Mouse (Mus musculus): ENCODE results near the gene Guca2b. TPM values are rescaled to one million over a fixed set of nuclear protein-coding genes. Genes with fewer than 3 reads are reported as not detected.

Guca2b gene
- polyA plus RNA-seq, 1 experiment from 2014 or later: not detected

GRCm38 (mm10) chr4:119671164-119671563 lies 12.4 kb upstream of the Guca2b start:
- H3K4me2 ChIP-seq (ENCODE audit: low read depth, low read length): no peak overlapping the region
- no peak overlapping the region for H3K27ac ChIP-seq (ENCODE audit: low read length)
- no peak overlapping the region for H3K9ac ChIP-seq (ENCODE audit: low read length)
- 86% methylated on average over 9 of the region's 9 CpGs for WGBS
- no peak overlapping the region for H3K4me3 ChIP-seq (ENCODE audit: low read length)
- no peaks in the 10 kb centered on the region for H3K9me3 ChIP-seq (ENCODE audit: control insufficient read depth, low read length)
- no peak for ATAC-seq (ENCODE audit: low read depth)
- H3K36me3 ChIP-seq (ENCODE audit: control insufficient read depth, insufficient read depth, low read length): no peaks in the 10 kb centered on the region
- no peaks in the 10 kb centered on the region for H3K27me3 ChIP-seq (ENCODE audit: control insufficient read depth, insufficient read depth, low read depth, low read length)
- H3K4me1 ChIP-seq (replicated peaks; ENCODE audit: control insufficient read depth, insufficient read depth, low read length): no peaks in the 10 kb centered on the region

GRCm38 (mm10) chr4:119670736-119671135 lies 12.0 kb upstream of the Guca2b start:
- Histone ChIP-seq H3K27ac (ENCODE audit: low read length) (no peak overlapping the region), H3K4me2 (ENCODE audit: low read depth, low read length) (no peak overlapping the region), H3K36me3 (ENCODE audit: control insufficient read depth, insufficient read depth, low read length) (no peaks in the 10 kb centered on the region), H3K4me1 (replicated peaks; ENCODE audit: control insufficient read depth, insufficient read depth, low read length) (no peaks in the 10 kb centered on the region), H3K27me3 (ENCODE audit: control insufficient read depth, insufficient read depth, low read depth, low read length) (no peaks in the 10 kb centered on the region), H3K9me3 (ENCODE audit: control insufficient read depth, low read length) (no peaks in the 10 kb centered on the region), H3K9ac (ENCODE audit: low read length) (no peak overlapping the region), H3K4me3 (ENCODE audit: low read length) (no peak overlapping the region)
- ATAC-seq (ENCODE audit: low read depth): no peak
- 86% methylated on average over 6 of the region's 6 CpGs for WGBS

- WGBS: 36% methylated on average over 7 of the region's 7 CpGs
- no peaks in the 10 kb centered on the region for H3K4me1 ChIP-seq (replicated peaks; ENCODE audit: control insufficient read depth, insufficient read depth, low read length)
- ATAC-seq (ENCODE audit: low read depth): no peak
- no peaks in the 10 kb centered on the region for H3K36me3 ChIP-seq (ENCODE audit: control insufficient read depth, insufficient read depth, low read length)
- no peaks in the 10 kb centered on the region for H3K27me3 ChIP-seq (ENCODE audit: control insufficient read depth, insufficient read depth, low read depth, low read length)
- H3K4me2 ChIP-seq (ENCODE audit: low read depth, low read length): no peak overlapping the region
- no peak overlapping the region for H3K27ac ChIP-seq (ENCODE audit: low read length)
- no peak overlapping the region for H3K9ac ChIP-seq (ENCODE audit: low read length)
- no peak overlapping the region for H3K4me3 ChIP-seq (ENCODE audit: low read length)
- H3K9me3 ChIP-seq (ENCODE audit: control insufficient read depth, low read length): no peaks in the 10 kb centered on the region
These were observed 11.4 kb upstream of the Guca2b start for GRCm38 (mm10) chr4:119670210-119670555.

GRCm38 (mm10) chr4:119669356-119670209 lies 10.8 kb upstream of the Guca2b start:
- Histone ChIP-seq H3K4me2 (ENCODE audit: low read depth, low read length) (no peak overlapping the region), H3K9ac (ENCODE audit: low read length) (no peak overlapping the region), H3K36me3 (ENCODE audit: control insufficient read depth, insufficient read depth, low read length) (no peaks in the 10 kb centered on the region), H3K4me3 (ENCODE audit: low read length) (no peak overlapping the region), H3K9me3 (ENCODE audit: control insufficient read depth, low read length) (no peaks in the 10 kb centered on the region), H3K4me1 (replicated peaks; ENCODE audit: control insufficient read depth, insufficient read depth, low read length) (no peaks in the 10 kb centered on the region), H3K27ac (ENCODE audit: low read length) (no peak overlapping the region), H3K27me3 (ENCODE audit: control insufficient read depth, insufficient read depth, low read depth, low read length) (no peaks in the 10 kb centered on the region)
- ATAC-seq (ENCODE audit: low read depth): peak; percentile 51; the same call in 1 of the 2 replicates
- 65% methylated on average over 10 of the region's 10 CpGs for WGBS

- H3K4me3 ChIP-seq (ENCODE audit: low read length): no peak overlapping the region
- no peaks in the 10 kb centered on the region for H3K9me3 ChIP-seq (ENCODE audit: control insufficient read depth, low read length)
- H3K4me2 ChIP-seq (ENCODE audit: low read depth, low read length): no peak overlapping the region
- no peak for ATAC-seq (ENCODE audit: low read depth)
- no peak overlapping the region for H3K9ac ChIP-seq (ENCODE audit: low read length)
- no peaks in the 10 kb centered on the region for H3K27me3 ChIP-seq (ENCODE audit: control insufficient read depth, insufficient read depth, low read depth, low read length)
- H3K36me3 ChIP-seq (ENCODE audit: control insufficient read depth, insufficient read depth, low read length): no peaks in the 10 kb centered on the region
- H3K27ac ChIP-seq (ENCODE audit: low read length): no peak overlapping the region
- WGBS: 80% methylated on average over 4 of the region's 4 CpGs
- no peaks in the 10 kb centered on the region for H3K4me1 ChIP-seq (replicated peaks; ENCODE audit: control insufficient read depth, insufficient read depth, low read length)
These were observed 9.8 kb upstream of the Guca2b start for GRCm38 (mm10) chr4:119668596-119668995.

GRCm38 (mm10) chr4:119668185-119668584 lies 9.4 kb upstream of the Guca2b start:
- no peaks in the 10 kb centered on the region for H3K4me1 ChIP-seq (replicated peaks; ENCODE audit: control insufficient read depth, insufficient read depth, low read length)
- no peak for ATAC-seq (ENCODE audit: low read depth)
- 85% methylated on average over 3 of the region's 3 CpGs for WGBS

GRCm38 (mm10) chr4:119667454-119667853 lies 8.7 kb upstream of the Guca2b start:
- Histone ChIP-seq H3K4me3 (ENCODE audit: low read length) (no peak overlapping the region), H3K9ac (ENCODE audit: low read length) (no peak overlapping the region), H3K4me1 (replicated peaks; ENCODE audit: control insufficient read depth, insufficient read depth, low read length) (no peaks in the 10 kb centered on the region), H3K27me3 (ENCODE audit: control insufficient read depth, insufficient read depth, low read depth, low read length) (no peaks in the 10 kb centered on the region), H3K4me2 (ENCODE audit: low read depth, low read length) (no peak overlapping the region), H3K36me3 (ENCODE audit: control insufficient read depth, insufficient read depth, low read length) (no peaks in the 10 kb centered on the region), H3K9me3 (ENCODE audit: control insufficient read depth, low read length) (no peaks in the 10 kb centered on the region), H3K27ac (ENCODE audit: low read length) (no peak overlapping the region)
- 22% methylated on average over 5 of the region's 5 CpGs for WGBS
- ATAC-seq (ENCODE audit: low read depth): no peak

More at GRCm38 (mm10) chr4:119668185-119668584, 9.4 kb upstream of the Guca2b start:
- H3K4me2 ChIP-seq (ENCODE audit: low read depth, low read length): no peak overlapping the region
- H3K36me3 ChIP-seq (ENCODE audit: control insufficient read depth, insufficient read depth, low read length): no peaks in the 10 kb centered on the region
- no peak overlapping the region for H3K9ac ChIP-seq (ENCODE audit: low read length)
- no peak overlapping the region for H3K27ac ChIP-seq (ENCODE audit: low read length)
- no peak overlapping the region for H3K4me3 ChIP-seq (ENCODE audit: low read length)
- H3K27me3 ChIP-seq (ENCODE audit: control insufficient read depth, insufficient read depth, low read depth, low read length): no peaks in the 10 kb centered on the region
- H3K9me3 ChIP-seq (ENCODE audit: control insufficient read depth, low read length): no peaks in the 10 kb centered on the region

- H3K36me3 ChIP-seq (ENCODE audit: control insufficient read depth, insufficient read depth, low read length): no peaks in the 10 kb centered on the region
- no peak overlapping the region for H3K27ac ChIP-seq (ENCODE audit: low read length)
- 24% methylated on average over 8 of the region's 8 CpGs for WGBS
- H3K4me2 ChIP-seq (ENCODE audit: low read depth, low read length): no peak overlapping the region
- no peaks in the 10 kb centered on the region for H3K9me3 ChIP-seq (ENCODE audit: control insufficient read depth, low read length)
- no peak for ATAC-seq (ENCODE audit: low read depth)
- no peaks in the 10 kb centered on the region for H3K27me3 ChIP-seq (ENCODE audit: control insufficient read depth, insufficient read depth, low read depth, low read length)
- no peak overlapping the region for H3K9ac ChIP-seq (ENCODE audit: low read length)
- no peak overlapping the region for H3K4me3 ChIP-seq (ENCODE audit: low read length)
- no peaks in the 10 kb centered on the region for H3K4me1 ChIP-seq (replicated peaks; ENCODE audit: control insufficient read depth, insufficient read depth, low read length)
These were observed 7.4 kb upstream of the Guca2b start for GRCm38 (mm10) chr4:119666116-119666515.

- H3K36me3 ChIP-seq (ENCODE audit: control insufficient read depth, insufficient read depth, low read length): no peaks in the 10 kb centered on the region
These were observed 6.4 kb upstream of the Guca2b start for GRCm38 (mm10) chr4:119665166-119665565.

More at GRCm38 (mm10) chr4:119665166-119665565, 6.4 kb upstream of the Guca2b start:
- no peaks in the 10 kb centered on the region for H3K4me1 ChIP-seq (replicated peaks; ENCODE audit: control insufficient read depth, insufficient read depth, low read length)
- no peak overlapping the region for H3K27ac ChIP-seq (ENCODE audit: low read length)
- no peak for ATAC-seq (ENCODE audit: low read depth)
- H3K27me3 ChIP-seq (ENCODE audit: control insufficient read depth, insufficient read depth, low read depth, low read length): no peaks in the 10 kb centered on the region
- no peak overlapping the region for H3K9ac ChIP-seq (ENCODE audit: low read length)
- H3K9me3 ChIP-seq (ENCODE audit: control insufficient read depth, low read length): no peaks in the 10 kb centered on the region
- H3K4me2 ChIP-seq (ENCODE audit: low read depth, low read length): no peak overlapping the region
- 72% methylated on average over 2 of the region's 2 CpGs for WGBS
- no peak overlapping the region for H3K4me3 ChIP-seq (ENCODE audit: low read length)
